Mouse (Mus musculus): Measurements from ENCODE around the gene Cdh4. TPM values are rescaled to one million over a fixed set of nuclear protein-coding genes. Genes with fewer than 3 reads are reported as not detected.

Gene Cdh4
- polyA plus RNA-seq, 1 experiment from 2014 or later: 8.5 TPM

GRCm38 (mm10) chr2:179586436-179586835 is 144.2 kb downstream of the Cdh4 start:
- Histone ChIP-seq H3K4me2 (no peak overlapping the region), H3K27me3 (ENCODE audit: control insufficient read depth, insufficient read depth, low read length) (no peaks in the 10 kb centered on the region; the same call in 1 of the 2 replicates), H3K27ac (ENCODE audit: low read depth, low read length) (no peak overlapping the region), H3K4me1 (ENCODE audit: control insufficient read depth, insufficient read depth, low read length) (peaks cover 14% of the 10 kb centered on the region), H3K4me3 (ENCODE audit: low read depth, low read length) (no peak overlapping the region), H3K9me3 (ENCODE audit: control insufficient read depth, low read length) (no peaks in the 10 kb centered on the region), H3K9ac (ENCODE audit: low read length) (no peak overlapping the region), H3K36me3 (ENCODE audit: control insufficient read depth, insufficient read depth, low read length) (no peaks in the 10 kb centered on the region)
- WGBS: 81% methylated on average over 11 of the region's 11 CpGs
- DNase-seq (ENCODE audit: low spot score, missing footprints) (no peak), ATAC-seq (ENCODE audit: low FRiP score) (no peak)

DNA sequence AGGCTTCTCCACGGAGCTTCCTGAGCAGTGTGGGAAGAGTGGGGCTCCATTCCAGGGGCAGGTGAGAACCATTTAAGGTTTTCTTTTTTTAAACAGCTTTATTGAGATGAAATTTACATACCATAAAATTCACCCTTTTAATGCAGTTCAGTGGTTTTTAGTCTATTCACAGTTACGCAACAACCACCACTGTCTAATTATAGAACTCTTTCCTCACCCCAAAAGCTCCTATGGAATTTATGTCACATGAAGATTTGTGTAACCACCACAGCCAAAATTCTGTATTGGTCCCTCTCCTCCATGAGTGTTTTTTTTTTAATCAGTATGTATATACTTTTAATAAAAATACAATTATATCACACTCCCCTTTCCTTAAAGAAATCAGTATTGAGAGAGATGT is 144.8 kb downstream of the Cdh4 start:
- Histone ChIP-seq H3K9ac (ENCODE audit: low read length) (no peak overlapping the region), H3K4me2 (no peak overlapping the region), H3K4me1 (ENCODE audit: control insufficient read depth, insufficient read depth, low read length) (peaks cover 14% of the 10 kb centered on the region), H3K27ac (ENCODE audit: low read depth, low read length) (no peak overlapping the region), H3K9me3 (ENCODE audit: control insufficient read depth, low read length) (no peaks in the 10 kb centered on the region), H3K4me3 (ENCODE audit: low read depth, low read length) (no peak overlapping the region), H3K27me3 (ENCODE audit: control insufficient read depth, insufficient read depth, low read length) (no peaks in the 10 kb centered on the region; the same call in 1 of the 2 replicates), H3K36me3 (ENCODE audit: control insufficient read depth, insufficient read depth, low read length) (no peaks in the 10 kb centered on the region)
- WGBS: 88% methylated on average over 2 of the region's 2 CpGs
- DNase-seq (ENCODE audit: low spot score, missing footprints): no peak
- no peak for ATAC-seq (ENCODE audit: low FRiP score)

DNA sequence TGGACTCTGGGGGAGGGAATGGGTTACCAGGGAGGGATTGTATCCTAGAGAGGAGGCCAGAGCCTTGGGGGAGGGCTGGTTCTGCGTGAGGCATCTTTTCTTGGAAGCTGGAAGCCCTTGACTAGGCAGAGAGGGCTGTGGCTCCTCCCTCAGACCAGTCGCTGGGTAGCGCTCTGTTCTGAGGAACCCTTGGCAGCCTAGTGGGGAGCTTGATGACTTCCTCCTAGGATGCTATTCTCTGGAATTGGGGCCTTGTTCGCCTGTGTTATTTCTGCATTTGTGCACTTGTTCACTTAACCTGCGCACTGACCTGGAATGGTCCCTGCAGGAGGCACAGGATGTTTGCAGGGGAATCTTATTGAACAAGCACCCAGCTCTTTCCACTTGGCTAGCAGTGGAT is 149.4 kb downstream of the Cdh4 start:
- Histone ChIP-seq H3K27me3 (ENCODE audit: control insufficient read depth, insufficient read depth, low read length) (peaks cover 8% of the 10 kb centered on the region), H3K27ac (ENCODE audit: low read depth, low read length) (no peak overlapping the region), H3K9ac (ENCODE audit: low read length) (no peak overlapping the region), H3K4me1 (ENCODE audit: control insufficient read depth, insufficient read depth, low read length) (no peaks in the 10 kb centered on the region; the same call in 1 of the 2 replicates), H3K4me3 (ENCODE audit: low read depth, low read length) (no peak overlapping the region), H3K36me3 (ENCODE audit: control insufficient read depth, insufficient read depth, low read length) (no peaks in the 10 kb centered on the region), H3K9me3 (ENCODE audit: control insufficient read depth, low read length) (no peaks in the 10 kb centered on the region), H3K4me2 (no peak overlapping the region)
- WGBS: 32% methylated on average over 5 of the region's 5 CpGs
- no peak for ATAC-seq (ENCODE audit: low FRiP score)
- DNase-seq (ENCODE audit: low spot score, missing footprints): no peak

DNA sequence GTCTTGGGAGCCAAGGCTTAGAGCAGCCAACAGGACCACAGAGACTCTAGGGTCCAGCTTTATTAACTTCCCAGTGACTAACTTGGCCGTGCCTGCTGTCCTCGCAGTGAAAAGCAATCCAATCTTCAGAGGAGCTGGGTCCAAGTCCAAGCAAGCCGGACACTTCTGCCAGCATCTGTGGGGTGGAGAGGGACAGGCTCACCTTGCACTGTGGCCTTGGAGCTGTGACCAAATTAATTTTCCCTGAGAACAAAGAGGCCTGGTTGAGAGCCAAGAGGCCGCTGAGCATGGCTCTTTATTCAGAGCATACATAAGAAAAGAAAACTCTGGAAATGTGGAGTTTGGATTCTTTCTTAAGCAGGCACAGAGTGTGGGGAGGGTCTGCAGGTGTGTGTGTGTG is 152.8 kb downstream of the Cdh4 start:
- Histone ChIP-seq H3K27me3 (ENCODE audit: control insufficient read depth, insufficient read depth, low read length) (peaks cover 8% of the 10 kb centered on the region), H3K4me1 (ENCODE audit: control insufficient read depth, insufficient read depth, low read length) (no peaks in the 10 kb centered on the region; the same call in 1 of the 2 replicates), H3K4me2 (no peak overlapping the region), H3K9ac (ENCODE audit: low read length) (no peak overlapping the region), H3K36me3 (ENCODE audit: control insufficient read depth, insufficient read depth, low read length) (no peaks in the 10 kb centered on the region), H3K4me3 (ENCODE audit: low read depth, low read length) (no peak overlapping the region), H3K27ac (ENCODE audit: low read depth, low read length) (no peak overlapping the region), H3K9me3 (ENCODE audit: control insufficient read depth, low read length) (no peaks in the 10 kb centered on the region)
- 89% methylated on average over 4 of the region's 4 CpGs for WGBS
- no peak for DNase-seq (ENCODE audit: low spot score, missing footprints)
- ATAC-seq (ENCODE audit: low FRiP score): no peak

GRCm38 (mm10) chr2:179598886-179599285 is 156.7 kb downstream of the Cdh4 start:
- DNase-seq (ENCODE audit: low spot score, missing footprints) (no peak), ATAC-seq (ENCODE audit: low FRiP score) (no peak)
- no peaks in the 10 kb centered on the region for H3K4me1 ChIP-seq (ENCODE audit: control insufficient read depth, insufficient read depth, low read length)
- H3K27ac ChIP-seq (ENCODE audit: low read depth, low read length): no peak overlapping the region
- no peaks in the 10 kb centered on the region for H3K9me3 ChIP-seq (ENCODE audit: control insufficient read depth, low read length)
- no peak overlapping the region for H3K4me2 ChIP-seq
- H3K9ac ChIP-seq (ENCODE audit: low read length): no peak overlapping the region
- 80% methylated on average over 11 of the region's 11 CpGs for WGBS
- H3K36me3 ChIP-seq (ENCODE audit: control insufficient read depth, insufficient read depth, low read length): no peaks in the 10 kb centered on the region
- H3K4me3 ChIP-seq (ENCODE audit: low read depth, low read length): no peak overlapping the region
- H3K27me3 ChIP-seq (ENCODE audit: control insufficient read depth, insufficient read depth, low read length): peaks cover 5% of the 10 kb centered on the region

DNA sequence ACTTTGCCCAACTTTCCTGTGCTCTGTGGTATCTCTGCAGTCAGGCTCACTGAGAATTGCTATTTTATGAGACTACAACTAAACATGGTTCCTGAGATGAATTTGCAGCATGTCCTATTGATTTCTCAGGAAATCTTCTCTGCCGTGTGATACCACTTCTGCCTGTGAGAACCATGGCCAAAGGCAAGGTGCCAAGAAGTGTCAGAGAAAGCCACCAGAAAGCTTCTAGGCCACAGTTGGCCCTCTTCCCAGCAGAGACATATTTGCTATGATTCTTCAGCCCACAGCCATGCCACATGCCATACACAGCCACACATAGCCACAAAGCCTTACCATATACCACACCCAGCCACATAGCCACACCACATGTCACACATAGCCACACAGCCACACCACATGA is 157.7 kb downstream of the Cdh4 start:
- 88% methylated on average over 1 of the region's 1 CpGs for WGBS
- no peak overlapping the region for H3K4me2 ChIP-seq
- no peak overlapping the region for H3K9ac ChIP-seq (ENCODE audit: low read length)
- no peaks in the 10 kb centered on the region for H3K9me3 ChIP-seq (ENCODE audit: control insufficient read depth, low read length)
- H3K27me3 ChIP-seq (ENCODE audit: control insufficient read depth, insufficient read depth, low read length): no peaks in the 10 kb centered on the region; the same call in none of the 2 replicates
- no peaks in the 10 kb centered on the region for H3K36me3 ChIP-seq (ENCODE audit: control insufficient read depth, insufficient read depth, low read length)
- H3K4me1 ChIP-seq (ENCODE audit: control insufficient read depth, insufficient read depth, low read length): no peaks in the 10 kb centered on the region
- DNase-seq (ENCODE audit: low spot score, missing footprints): no peak
- no peak overlapping the region for H3K27ac ChIP-seq (ENCODE audit: low read depth, low read length)
- no peak overlapping the region for H3K4me3 ChIP-seq (ENCODE audit: low read depth, low read length)
- no peak for ATAC-seq (ENCODE audit: low FRiP score)

DNA sequence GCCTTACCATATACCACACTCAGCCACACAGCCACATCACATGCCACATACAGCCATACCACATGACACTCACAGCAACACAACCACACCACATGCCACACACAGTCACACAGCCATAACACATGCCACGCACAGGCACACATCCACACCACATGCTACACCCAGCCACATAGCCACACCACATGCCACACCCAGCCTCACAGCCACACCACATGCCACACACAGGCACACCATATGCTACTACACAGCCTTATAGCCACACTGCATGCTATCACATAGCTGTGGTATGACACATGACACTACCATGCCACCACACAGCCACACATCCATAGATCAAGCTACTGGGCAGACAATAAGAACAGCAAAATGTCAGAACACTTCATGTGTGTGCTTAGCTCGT is 158.1 kb downstream of the Cdh4 start:
- Histone ChIP-seq H3K4me2 (no peak overlapping the region), H3K27ac (ENCODE audit: low read depth, low read length) (no peak overlapping the region), H3K9ac (ENCODE audit: low read length) (no peak overlapping the region), H3K27me3 (ENCODE audit: control insufficient read depth, insufficient read depth, low read length) (no peaks in the 10 kb centered on the region; the same call in 1 of the 2 replicates), H3K4me3 (ENCODE audit: low read depth, low read length) (no peak overlapping the region), H3K36me3 (ENCODE audit: control insufficient read depth, insufficient read depth, low read length) (no peaks in the 10 kb centered on the region), H3K4me1 (ENCODE audit: control insufficient read depth, insufficient read depth, low read length) (no peaks in the 10 kb centered on the region), H3K9me3 (ENCODE audit: control insufficient read depth, low read length) (no peaks in the 10 kb centered on the region)
- 83% methylated on average over 2 of the region's 2 CpGs for WGBS
- no peak for DNase-seq (ENCODE audit: low spot score, missing footprints)
- 0 out of 2 replicates have a peak, but pooled peaks have one; percentile 27 for ATAC-seq (ENCODE audit: low FRiP score)

- Histone ChIP-seq H3K9me3 (ENCODE audit: control insufficient read depth, low read length) (no peaks in the 10 kb centered on the region), H3K9ac (ENCODE audit: low read length) (no peak overlapping the region), H3K4me1 (ENCODE audit: control insufficient read depth, insufficient read depth, low read length) (no peaks in the 10 kb centered on the region), H3K4me2 (no peak overlapping the region), H3K36me3 (ENCODE audit: control insufficient read depth, insufficient read depth, low read length) (no peaks in the 10 kb centered on the region), H3K4me3 (ENCODE audit: low read depth, low read length) (no peak overlapping the region), H3K27ac (ENCODE audit: low read depth, low read length) (no peak overlapping the region), H3K27me3 (ENCODE audit: control insufficient read depth, insufficient read depth, low read length) (no peaks in the 10 kb centered on the region; the same call in 1 of the 2 replicates)
- DNase-seq (ENCODE audit: low spot score, missing footprints) (no peak), ATAC-seq (ENCODE audit: low FRiP score) (no peak)
- 86% methylated on average over 9 of the region's 9 CpGs for WGBS
Measured at GRCm38 (mm10) chr2:179601167-179601566, 158.9 kb downstream of the Cdh4 start.

DNA sequence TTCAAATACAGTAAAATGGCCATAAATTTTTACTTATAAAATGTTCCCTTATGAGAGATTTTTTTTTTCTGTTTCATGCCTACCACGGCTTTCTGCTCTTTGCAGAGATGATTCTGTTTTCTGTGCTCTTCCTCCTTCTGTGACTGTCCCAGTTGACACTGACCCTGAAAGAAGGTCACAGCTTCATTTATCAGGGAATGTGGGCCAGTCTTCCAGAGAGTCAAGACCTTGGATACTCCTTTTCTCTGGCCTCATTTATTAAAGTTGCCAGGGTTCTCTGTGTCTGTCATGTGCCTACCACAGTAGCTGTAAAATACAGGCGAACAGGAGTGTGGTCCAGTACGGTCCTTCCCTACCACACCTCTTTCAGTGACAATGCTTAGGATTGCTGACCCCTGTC is 162.5 kb downstream of the Cdh4 start:
- Histone ChIP-seq H3K4me2 (no peak overlapping the region), H3K27me3 (ENCODE audit: control insufficient read depth, insufficient read depth, low read length) (no peaks in the 10 kb centered on the region), H3K9me3 (ENCODE audit: control insufficient read depth, low read length) (no peaks in the 10 kb centered on the region), H3K4me3 (ENCODE audit: low read depth, low read length) (no peak overlapping the region), H3K36me3 (ENCODE audit: control insufficient read depth, insufficient read depth, low read length) (no peaks in the 10 kb centered on the region), H3K4me1 (ENCODE audit: control insufficient read depth, insufficient read depth, low read length) (no peaks in the 10 kb centered on the region), H3K27ac (ENCODE audit: low read depth, low read length) (no peak overlapping the region), H3K9ac (ENCODE audit: low read length) (no peak overlapping the region)
- ATAC-seq (ENCODE audit: low FRiP score) (no peak), DNase-seq (ENCODE audit: low spot score, missing footprints) (no peak)
- WGBS: 85% methylated on average over 3 of the region's 3 CpGs

DNA sequence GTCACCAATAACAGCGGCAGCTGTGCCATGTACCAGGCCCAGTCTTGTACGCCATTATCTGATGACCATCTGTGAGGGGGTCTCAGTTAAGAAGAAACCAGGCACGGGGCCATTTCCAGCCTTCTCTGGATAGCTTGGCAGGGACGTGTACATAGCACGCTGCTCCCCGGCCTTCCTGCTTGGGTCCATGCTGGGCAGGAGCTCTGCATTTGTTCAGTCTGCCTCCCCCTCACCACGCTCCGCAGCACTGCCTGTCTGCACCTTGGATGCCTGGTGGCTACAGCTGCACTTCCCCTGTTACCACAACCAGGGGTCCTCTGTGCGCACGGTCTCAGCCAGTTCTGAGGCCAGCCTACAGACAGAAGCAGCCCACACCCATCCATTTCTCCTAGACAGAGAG is 163.0 kb downstream of the Cdh4 start:
- 90% methylated on average over 10 of the region's 10 CpGs for WGBS
- no peak overlapping the region for H3K9ac ChIP-seq (ENCODE audit: low read length)
- no peaks in the 10 kb centered on the region for H3K4me1 ChIP-seq (ENCODE audit: control insufficient read depth, insufficient read depth, low read length)
- H3K27ac ChIP-seq (ENCODE audit: low read depth, low read length): no peak overlapping the region
- H3K4me2 ChIP-seq: no peak overlapping the region
- H3K9me3 ChIP-seq (ENCODE audit: control insufficient read depth, low read length): no peaks in the 10 kb centered on the region
- no peaks in the 10 kb centered on the region for H3K27me3 ChIP-seq (ENCODE audit: control insufficient read depth, insufficient read depth, low read length)
- H3K4me3 ChIP-seq (ENCODE audit: low read depth, low read length): no peak overlapping the region
- ATAC-seq (ENCODE audit: low FRiP score): no peak
- H3K36me3 ChIP-seq (ENCODE audit: control insufficient read depth, insufficient read depth, low read length): no peaks in the 10 kb centered on the region
- DNase-seq (ENCODE audit: low spot score, missing footprints): no peak
